Mouse (Mus musculus): ENCODE measurements around the gene Itgb1bp2.
A peak's percentile ranks its signal among the peaks of the same experiment; 100 is the strongest.

The Itgb1bp2 gene

GRCm38 (mm10) chrX:101448886-101449475 lies at the start of gene Itgb1bp2:
Itgb1bp2 (plus strand) TSS chrX:101449088.
- DNase-seq = no peak

GRCm38 (mm10) chrX:101418946-101419724 lies 29.8 kb upstream of the Itgb1bp2 start:
- DNase-seq = peak; percentile 36 to 53

- DNase-seq = peak; percentile 80
Measured at GRCm38 (mm10) chrX:101419725-101420699, 28.9 kb upstream of the Itgb1bp2 start.

GRCm38 (mm10) chrX:101420700-101421095 lies 28.2 kb upstream of the Itgb1bp2 start, which contains the start of gene Zmym3:
Zmym3 (minus strand) TSS chrX:101420849.
- DNase-seq = no peak

GRCm38 (mm10) chrX:101423462-101423861 lies 25.4 kb upstream of the Itgb1bp2 start:
- DNase-seq = no peak

GRCm38 (mm10) chrX:101427774-101428173 lies 21.1 kb upstream of the Itgb1bp2 start:
- DNase-seq = peak; percentile 42 to 44

GRCm38 (mm10) chrX:101428785-101429141 lies 20.1 kb upstream of the Itgb1bp2 start:
- no peak for DNase-seq

GRCm38 (mm10) chrX:101429142-101429949 lies 19.5 kb upstream of the Itgb1bp2 start, which contains the start of gene Nono:
Nono (plus strand) TSS chrX:101429318.
- DNase-seq = peak; percentile 75 to 82

- no peak for DNase-seq
Measured at GRCm38 (mm10) chrX:101429976-101430375, 18.9 kb upstream of the Itgb1bp2 start.

- DNase-seq = no peak
Measured at GRCm38 (mm10) chrX:101451147-101451546, 2.3 kb downstream of the Itgb1bp2 start.

GRCm38 (mm10) chrX:101451591-101451990 lies 2.7 kb downstream of the Itgb1bp2 start:
- DNase-seq = no peak

- DNase-seq = no peak
Measured at GRCm38 (mm10) chrX:101472202-101472601, 23.3 kb downstream of the Itgb1bp2 start.

GRCm38 (mm10) chrX:101481604-101482350 lies 32.9 kb downstream of the Itgb1bp2 start:
- no peak for DNase-seq

GRCm38 (mm10) chrX:101486487-101487152 lies 37.7 kb downstream of the Itgb1bp2 start:
- DNase-seq = peak; percentile 45 to 54
